Mouse (Mus musculus): ENCODE results near the gene Kcnj2.

DNA sequence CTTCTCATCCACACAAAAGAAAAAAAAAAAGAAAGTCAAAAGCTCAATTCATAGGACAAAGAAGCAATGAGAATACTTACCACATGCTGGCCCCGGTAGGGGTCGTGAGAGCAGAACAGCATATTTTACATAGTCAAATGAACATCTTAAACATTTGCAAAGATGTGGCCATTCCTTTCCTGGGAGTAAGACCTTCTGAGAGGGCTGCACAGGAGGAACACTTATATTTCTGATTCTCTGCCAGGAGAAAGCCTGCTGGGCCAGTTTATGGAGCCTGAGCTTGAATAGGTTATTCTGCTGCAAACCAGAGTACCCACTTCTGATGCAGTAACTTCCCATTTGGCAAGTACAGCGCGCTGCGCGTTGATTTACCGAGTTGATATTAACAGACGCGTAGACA is 55.5 kb downstream of the Kcnj2 start:
- TF ChIP-seq POLR2A (IDR thresholded peaks at IDR 0.05; ENCODE audit: control insufficient read depth, extremely low read depth, insufficient read depth, low read length, poor library complexity) (no peak), CTCF (IDR thresholded peaks at IDR 0.05; ENCODE audit: borderline replicate concordance, control insufficient read depth, extremely low read depth, insufficient read depth, low read length, poor library complexity) (no peak)

All from thymus, adult 2 months (tissue).